Mouse (Mus musculus) CD4-positive, CD25-positive, alpha-beta regulatory T cell, adult 2 months (primary cell): ENCODE data around the gene Hif1an.

ENCODE experiments used
- DNase-seq: peaks from one replicate; pipeline ENCODE4 v3.0.0-alpha.2; 2012; ENCODE audit warnings: low read depth, low spot score

Gene Hif1an

GRCm38 (mm10) chr19:44562652-44563206 lies at the start of gene Hif1an:
Hif1an (plus strand) TSS chr19:44562850.
- DNase-seq, result peak; percentile 98

GRCm38 (mm10) chr19:44513054-44513833 lies 49.4 kb upstream of the Hif1an start:
- DNase-seq, result no peak

GRCm38 (mm10) chr19:44513921-44514482 lies 48.6 kb upstream of the Hif1an start:
- DNase-seq, result no peak

- no peak for DNase-seq
Measured at GRCm38 (mm10) chr19:44514521-44515451, 47.9 kb upstream of the Hif1an start.

GRCm38 (mm10) chr19:44515769-44516168 lies 46.9 kb upstream of the Hif1an start:
- no peak for DNase-seq

GRCm38 (mm10) chr19:44517996-44518768 lies 44.5 kb upstream of the Hif1an start:
- no peak for DNase-seq

GRCm38 (mm10) chr19:44519152-44519551 lies 43.5 kb upstream of the Hif1an start:
- DNase-seq, result no peak

GRCm38 (mm10) chr19:44525551-44526205 lies 37.0 kb upstream of the Hif1an start:
- no peak for DNase-seq

GRCm38 (mm10) chr19:44530018-44530417 lies 32.6 kb upstream of the Hif1an start:
- no peak for DNase-seq

- DNase-seq, result no peak
Measured at GRCm38 (mm10) chr19:44535376-44535775, 27.3 kb upstream of the Hif1an start.

GRCm38 (mm10) chr19:44537416-44537815 lies 25.2 kb upstream of the Hif1an start:
- no peak for DNase-seq

GRCm38 (mm10) chr19:44542694-44543178 lies 19.9 kb upstream of the Hif1an start:
- no peak for DNase-seq

- DNase-seq, result no peak
Measured at GRCm38 (mm10) chr19:44544372-44544771, 18.3 kb upstream of the Hif1an start.

- DNase-seq, result peak; percentile 83
Measured at GRCm38 (mm10) chr19:44544775-44545174, 17.9 kb upstream of the Hif1an start.

- no peak for DNase-seq
Measured at GRCm38 (mm10) chr19:44545321-44546041, 17.2 kb upstream of the Hif1an start, which contains the start of gene Sec31b. Sec31b (minus strand) TSS chr19:44545864.

- no peak for DNase-seq
Measured at GRCm38 (mm10) chr19:44552731-44553130, 9.9 kb upstream of the Hif1an start, which contains the start of gene Gm20538. Gm20538 (minus strand) TSS chr19:44552831.

- no peak for DNase-seq
Measured at GRCm38 (mm10) chr19:44553286-44553685, 9.4 kb upstream of the Hif1an start.

- DNase-seq, result no peak
Measured at GRCm38 (mm10) chr19:44554490-44554860, 8.2 kb upstream of the Hif1an start.

- DNase-seq, result peak; percentile 96
Measured at GRCm38 (mm10) chr19:44554861-44555590, 7.6 kb upstream of the Hif1an start, which contains the start of gene Ndufb8. Ndufb8 (minus strand) TSS chr19:44555440.
